Mouse (Mus musculus) small intestine, adult 2 months (tissue): Measurements from ENCODE around the gene Idua.

Experiments used
- CTCF ChIP-seq: fragments of 200-500 bp; IDR thresholded peaks from 2 replicates; pipeline ENCODE4 v1.5.1; 2012; ENCODE audit warnings: low read depth, mild to moderate bottlenecking, control low read depth, inconsistent platforms, low read length, moderate library complexity, mixed read lengths; ENCODE audit not compliant: insufficient replicate concordance, insufficient read length; ENCODE audit errors: extremely low read depth
- POLR2A ChIP-seq: fragments of 200-500 bp; IDR thresholded peaks from 2 replicates; pipeline ENCODE4 v1.6.1; 2012; ENCODE audit warnings: low read depth, mild to moderate bottlenecking, control low read depth, inconsistent platforms, low read length, moderate library complexity

- TF ChIP-seq CTCF: no peak
- TF ChIP-seq POLR2A: no peak
Measured at GRCm38 (mm10) chr5:108727425-108727824, 67.3 kb downstream of the Idua start.
